Mouse (Mus musculus): ENCODE data around the gene A330070K13Rik.

GRCm38 (mm10) chr5:130393618-130394355, 9.4 kb upstream of the A330070K13Rik start:
- TF ChIP-seq GATA1 (IDR thresholded peaks at IDR 0.05; ENCODE audit: borderline replicate concordance, low read length), result no peak
- TF ChIP-seq FLI1 (IDR thresholded peaks at IDR 0.05; ENCODE audit: low read length), result no peak

All from megakaryocyte, embryonic 14.5 days (primary cell).